Mouse (Mus musculus): ENCODE measurements around the gene Nrtn. TPM values are rescaled to one million over a fixed set of nuclear protein-coding genes. Genes with fewer than 3 reads are reported as not detected.
A peak's percentile ranks its signal among the peaks of the same experiment; 100 is the strongest.

Nrtn gene
- polyA plus RNA-seq, 1 experiment from 2014 or later, result 7.0 TPM

DNA sequence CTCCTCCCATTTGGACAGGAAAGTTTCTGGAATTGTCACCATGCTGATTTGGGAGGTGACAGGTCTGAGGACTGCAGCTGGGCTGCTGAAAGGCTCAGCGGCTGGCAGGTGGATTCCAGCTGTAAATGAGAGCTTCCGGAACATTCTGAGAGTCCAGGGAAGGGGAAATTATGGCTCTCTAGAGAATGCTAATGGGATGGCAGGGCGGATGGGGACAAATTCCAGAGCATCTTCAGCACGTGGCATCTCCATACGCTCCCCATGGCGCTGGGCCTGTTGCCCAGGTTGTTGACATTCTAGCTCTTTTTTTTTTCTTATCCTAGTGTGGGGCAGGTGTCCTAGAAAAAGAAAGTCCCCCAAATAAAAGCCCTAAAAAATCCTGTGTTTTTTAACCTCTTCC is 28.2 kb downstream of the Nrtn start:
- Histone ChIP-seq H3K36me3 (ENCODE audit: control insufficient read depth, insufficient read depth, low read length) (no peaks in the 10 kb centered on the region; the same call in 1 of the 2 replicates), H3K9ac (ENCODE audit: low read depth, low read length) (no peak overlapping the region), H3K4me1 (ENCODE audit: control insufficient read depth, insufficient read depth, low read length) (peaks cover 19% of the 10 kb centered on the region), H3K27ac (ENCODE audit: low read length) (no peak overlapping the region), H3K27me3 (replicated peaks; ENCODE audit: control insufficient read depth, insufficient read depth, low read length) (no peaks in the 10 kb centered on the region), H3K9me3 (ENCODE audit: control insufficient read depth, low read length) (no peaks in the 10 kb centered on the region), H3K4me3 (ENCODE audit: low read length) (no peak overlapping the region), H3K4me2 (ENCODE audit: low read depth, low read length) (no peak overlapping the region)
- WGBS, result 52% methylated on average over 6 of the region's 6 CpGs
- no peak for ATAC-seq

DNA sequence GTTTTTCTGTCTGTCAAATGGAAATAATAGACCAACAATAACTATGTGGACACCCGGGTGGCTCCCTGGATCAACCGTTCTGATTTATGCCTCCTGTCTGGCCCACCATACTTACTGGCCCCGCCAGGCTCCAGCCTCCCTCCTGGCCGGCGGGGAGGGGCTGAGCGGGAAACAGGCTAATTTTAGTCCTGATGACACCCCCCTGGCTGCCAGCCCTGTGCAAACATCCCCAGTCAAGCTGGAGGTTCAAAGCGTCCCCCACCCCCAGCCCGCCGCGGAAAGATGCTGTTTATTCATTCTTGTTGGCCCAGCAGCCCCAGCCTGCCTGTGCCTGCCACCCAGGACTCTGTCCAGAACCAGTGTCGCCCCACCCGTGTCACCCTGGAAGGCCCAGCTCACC is 29.2 kb downstream of the Nrtn start:
- Histone ChIP-seq H3K27ac (ENCODE audit: low read length) (peak overlapping the region; percentile 41), H3K4me2 (ENCODE audit: low read depth, low read length) (peak overlapping the region; percentile 39), H3K4me3 (ENCODE audit: low read length) (no peak overlapping the region), H3K4me1 (ENCODE audit: control insufficient read depth, insufficient read depth, low read length) (peaks cover 23% of the 10 kb centered on the region), H3K36me3 (ENCODE audit: control insufficient read depth, insufficient read depth, low read length) (peaks cover 9% of the 10 kb centered on the region), H3K9ac (ENCODE audit: low read depth, low read length) (peak overlapping the region; percentile 29; the same call in 1 of the 2 replicates), H3K27me3 (replicated peaks; ENCODE audit: control insufficient read depth, insufficient read depth, low read length) (no peaks in the 10 kb centered on the region), H3K9me3 (ENCODE audit: control insufficient read depth, low read length) (no peaks in the 10 kb centered on the region)
- WGBS, result 15% methylated on average over 12 of the region's 12 CpGs
- ATAC-seq, result peak; percentile 31

DNA sequence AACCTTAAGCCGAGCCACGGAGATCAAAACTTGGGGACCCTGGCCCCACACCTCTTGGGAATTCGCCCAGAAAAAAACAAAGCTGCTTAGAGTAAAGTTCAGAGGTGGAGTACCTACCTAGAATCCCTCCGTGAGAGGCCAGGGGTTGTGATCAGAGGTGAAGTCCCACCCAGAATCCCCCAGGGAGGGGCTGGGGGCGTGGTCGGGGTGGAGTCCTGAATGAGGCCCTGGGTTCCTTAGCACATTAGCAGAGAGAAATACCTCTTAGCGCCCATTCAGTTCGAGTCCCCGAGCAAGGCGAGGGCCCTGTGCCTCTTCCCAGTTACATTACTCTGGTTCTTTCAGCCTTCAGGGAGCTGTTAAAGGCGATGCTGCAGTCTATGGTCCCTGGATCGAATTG is 29.7 kb downstream of the Nrtn start:
- ATAC-seq, result peak; percentile 76
- Histone ChIP-seq H3K9me3 (ENCODE audit: control insufficient read depth, low read length) (no peaks in the 10 kb centered on the region), H3K27ac (ENCODE audit: low read length) (peak overlapping the region; percentile 46; the same call in 1 of the 2 replicates), H3K4me1 (ENCODE audit: control insufficient read depth, insufficient read depth, low read length) (peaks cover 25% of the 10 kb centered on the region), H3K4me3 (ENCODE audit: low read length) (no peak overlapping the region), H3K27me3 (replicated peaks; ENCODE audit: control insufficient read depth, insufficient read depth, low read length) (no peaks in the 10 kb centered on the region), H3K4me2 (ENCODE audit: low read depth, low read length) (peak overlapping the region; percentile 39), H3K9ac (ENCODE audit: low read depth, low read length) (peak overlapping the region; percentile 29; the same call in 1 of the 2 replicates), H3K36me3 (ENCODE audit: control insufficient read depth, insufficient read depth, low read length) (peaks cover 12% of the 10 kb centered on the region)
- 8% methylated on average over 12 of the region's 12 CpGs for WGBS

DNA sequence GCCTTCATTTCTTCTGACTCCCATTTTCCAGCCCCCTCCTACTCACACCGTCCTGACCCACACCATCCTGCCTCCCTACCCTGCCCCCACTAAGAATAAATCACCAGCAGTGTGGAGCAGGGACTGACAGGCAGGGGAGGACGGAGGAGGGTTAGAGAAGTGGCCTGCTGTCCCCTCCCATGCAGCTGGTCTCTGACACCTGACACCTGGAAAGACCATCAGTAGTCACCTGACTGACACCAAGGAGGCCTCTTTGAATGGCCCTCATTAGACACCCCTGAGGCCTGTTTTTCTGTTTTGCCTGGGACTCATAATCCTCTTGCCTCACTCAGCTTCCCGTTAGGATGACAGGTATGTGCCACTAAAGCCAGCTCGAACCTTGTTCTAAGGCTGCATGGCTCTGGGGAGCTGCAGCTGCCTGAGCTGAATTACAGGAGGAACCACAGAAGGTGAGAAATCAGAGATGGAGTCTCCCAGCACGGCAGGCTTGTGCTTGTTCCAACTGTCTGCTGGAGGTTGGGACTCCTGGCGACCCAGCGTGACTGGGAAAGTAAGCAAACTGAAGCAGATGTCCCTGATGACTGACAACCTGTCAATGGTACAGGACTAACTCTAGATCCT is 30.2 kb downstream of the Nrtn start:
- H3K9ac ChIP-seq (ENCODE audit: low read depth, low read length), result no peak overlapping the region
- no peaks in the 10 kb centered on the region for H3K9me3 ChIP-seq (ENCODE audit: control insufficient read depth, low read length)
- H3K27ac ChIP-seq (ENCODE audit: low read length), result no peak overlapping the region
- no peaks in the 10 kb centered on the region for H3K27me3 ChIP-seq (replicated peaks; ENCODE audit: control insufficient read depth, insufficient read depth, low read length)
- 13% methylated on average over 7 of the region's 7 CpGs for WGBS
- peaks cover 13% of the 10 kb centered on the region for H3K36me3 ChIP-seq (ENCODE audit: control insufficient read depth, insufficient read depth, low read length)
- peak overlapping the region; percentile 39 for H3K4me2 ChIP-seq (ENCODE audit: low read depth, low read length)
- peaks cover 28% of the 10 kb centered on the region for H3K4me1 ChIP-seq (ENCODE audit: control insufficient read depth, insufficient read depth, low read length)
- ATAC-seq, result peak; percentile 27
- H3K4me3 ChIP-seq (ENCODE audit: low read length), result no peak overlapping the region

DNA sequence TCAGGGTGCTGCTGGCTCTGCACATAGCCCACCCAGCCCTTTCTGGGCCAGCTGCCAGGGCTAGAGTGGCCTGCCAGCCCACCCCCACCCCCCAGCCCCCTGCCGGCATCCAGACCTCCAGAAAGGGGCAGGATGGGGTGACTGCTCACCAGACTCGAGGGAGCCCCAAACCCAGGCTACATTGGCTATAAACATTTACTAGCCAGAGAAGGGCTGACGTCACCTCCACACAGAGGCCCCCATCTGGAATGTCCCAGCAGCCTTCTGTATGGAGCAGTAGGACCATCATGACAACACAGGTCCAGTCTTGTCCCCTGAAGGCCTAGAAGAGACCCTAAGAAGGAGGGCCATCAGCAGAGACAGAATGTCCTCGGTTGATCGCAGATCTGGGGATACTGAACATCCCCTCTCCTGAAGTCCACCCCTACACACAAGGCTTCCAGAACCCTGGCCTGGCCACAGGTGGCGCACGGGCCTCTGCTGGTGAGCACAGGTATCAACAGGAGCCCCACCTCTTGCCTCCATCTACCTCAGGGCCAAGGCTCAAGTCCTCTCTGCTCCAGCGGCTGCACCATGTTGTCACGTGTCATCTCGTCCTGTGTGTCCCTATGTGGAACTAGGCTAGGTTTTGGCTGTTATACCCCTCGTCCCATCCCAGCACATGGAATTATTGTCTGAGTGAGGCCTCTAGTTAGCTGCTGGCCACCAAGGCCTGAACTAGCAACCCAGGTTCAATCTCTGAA is 33.7 kb downstream of the Nrtn start:
- Histone ChIP-seq H3K27me3 (replicated peaks; ENCODE audit: control insufficient read depth, insufficient read depth, low read length) (no peaks in the 10 kb centered on the region), H3K4me1 (ENCODE audit: control insufficient read depth, insufficient read depth, low read length) (peaks cover 34% of the 10 kb centered on the region), H3K9ac (ENCODE audit: low read depth, low read length) (0 out of 2 replicates have a peak overlapping the region, but pooled peaks have one; percentile 4), H3K4me2 (ENCODE audit: low read depth, low read length) (no peak overlapping the region), H3K27ac (ENCODE audit: low read length) (no peak overlapping the region), H3K4me3 (ENCODE audit: low read length) (no peak overlapping the region), H3K9me3 (ENCODE audit: control insufficient read depth, low read length) (no peaks in the 10 kb centered on the region), H3K36me3 (ENCODE audit: control insufficient read depth, insufficient read depth, low read length) (peaks cover 20% of the 10 kb centered on the region)
- WGBS, result 76% methylated on average over 11 of the region's 11 CpGs
- no peak for ATAC-seq

DNA sequence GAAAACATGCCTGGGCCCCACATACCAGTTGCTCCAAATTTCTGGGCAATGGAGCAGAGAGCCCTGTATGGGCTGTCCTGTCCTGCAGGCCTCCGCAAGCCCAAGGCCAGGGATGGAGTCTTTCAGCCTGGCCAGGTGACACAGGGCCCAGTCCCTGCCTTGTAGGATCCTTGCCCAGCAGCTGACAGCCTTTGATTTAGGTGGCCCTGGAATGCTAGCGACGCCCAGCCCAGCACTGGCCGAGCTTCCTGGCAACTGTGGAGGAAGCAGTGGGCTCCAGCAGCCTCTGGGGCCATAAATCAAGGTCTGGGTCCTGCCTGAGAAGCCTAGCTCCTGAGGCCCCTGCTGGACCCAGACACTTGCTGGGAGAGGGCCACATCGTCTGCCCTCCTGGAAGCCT is 34.9 kb downstream of the Nrtn start:
- H3K9ac ChIP-seq (ENCODE audit: low read depth, low read length), result no peak overlapping the region
- H3K4me3 ChIP-seq (ENCODE audit: low read length), result no peak overlapping the region
- no peaks in the 10 kb centered on the region for H3K9me3 ChIP-seq (ENCODE audit: control insufficient read depth, low read length)
- no peak for ATAC-seq
- peaks cover 20% of the 10 kb centered on the region for H3K36me3 ChIP-seq (ENCODE audit: control insufficient read depth, insufficient read depth, low read length)
- no peak overlapping the region for H3K4me2 ChIP-seq (ENCODE audit: low read depth, low read length)
- 44% methylated on average over 5 of the region's 5 CpGs for WGBS
- no peaks in the 10 kb centered on the region for H3K27me3 ChIP-seq (replicated peaks; ENCODE audit: control insufficient read depth, insufficient read depth, low read length)
- peaks cover 24% of the 10 kb centered on the region for H3K4me1 ChIP-seq (ENCODE audit: control insufficient read depth, insufficient read depth, low read length)
- H3K27ac ChIP-seq (ENCODE audit: low read length), result no peak overlapping the region

DNA sequence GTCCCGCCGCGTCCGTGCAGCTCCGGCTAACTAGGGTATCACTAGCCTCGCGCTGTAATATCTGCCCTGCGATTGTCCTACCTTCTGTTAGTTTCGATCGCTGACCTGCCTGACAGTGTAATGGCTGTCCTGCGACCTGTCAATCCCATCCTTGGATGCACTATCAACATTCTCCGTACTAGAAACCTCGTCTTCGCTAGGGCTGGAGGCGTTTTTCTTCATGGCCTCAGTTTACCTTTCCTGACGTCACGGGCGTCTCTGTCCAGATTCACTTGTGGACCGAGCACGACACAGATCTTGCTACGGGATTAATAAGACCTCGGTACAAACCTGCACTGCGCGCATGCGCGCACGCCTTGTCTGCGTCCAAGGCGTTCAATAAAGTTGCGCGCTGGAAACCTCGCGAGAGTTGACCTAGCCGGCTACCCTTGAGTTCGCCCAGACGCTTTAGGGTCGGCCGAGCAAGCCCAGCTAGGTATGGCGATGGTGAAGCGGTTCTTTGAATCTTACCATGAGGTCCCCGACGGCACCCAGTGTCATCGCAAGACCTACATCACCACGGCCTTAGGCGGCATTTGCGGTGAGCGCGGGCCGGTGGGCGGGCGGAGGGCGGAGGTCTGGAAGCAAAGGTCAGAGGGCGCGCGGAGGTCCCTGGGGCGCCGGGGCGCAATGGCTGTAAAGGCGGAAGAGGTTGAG is 39.8 kb downstream of the Nrtn start, which contains the start of the genes Ndufa11 and Vmac:
Gene Ndufa11, plus strand, starts transcription at position 405 of the 696 bp plus-strand sequence.
Gene Vmac, minus strand, starts transcription at position 660 of the 696 bp plus-strand sequence.
- no peaks in the 10 kb centered on the region for H3K9me3 ChIP-seq (ENCODE audit: control insufficient read depth, low read length)
- H3K27ac ChIP-seq (ENCODE audit: low read length), result peak within 1 kb of the TSS; percentile 77
- no peaks in the 10 kb centered on the region for H3K27me3 ChIP-seq (replicated peaks; ENCODE audit: control insufficient read depth, insufficient read depth, low read length)
- WGBS, result 0% methylated on average over 59 of the region's 59 CpGs
- peak within 1 kb of the TSS; percentile 74 for H3K4me3 ChIP-seq (ENCODE audit: low read length)
- peaks cover 22% of the 10 kb centered on the region for H3K4me1 ChIP-seq (ENCODE audit: control insufficient read depth, insufficient read depth, low read length)
- peak within 1 kb of the TSS; percentile 88 for H3K9ac ChIP-seq (ENCODE audit: low read depth, low read length)
- H3K36me3 ChIP-seq (ENCODE audit: control insufficient read depth, insufficient read depth, low read length), result 0 out of 2 replicates have a peak, but pooled peaks cover 7% of the 10 kb centered on the region
- ATAC-seq, result peak; percentile 73
- peak within 1 kb of the TSS; percentile 80 for H3K4me2 ChIP-seq (ENCODE audit: low read depth, low read length)

DNA sequence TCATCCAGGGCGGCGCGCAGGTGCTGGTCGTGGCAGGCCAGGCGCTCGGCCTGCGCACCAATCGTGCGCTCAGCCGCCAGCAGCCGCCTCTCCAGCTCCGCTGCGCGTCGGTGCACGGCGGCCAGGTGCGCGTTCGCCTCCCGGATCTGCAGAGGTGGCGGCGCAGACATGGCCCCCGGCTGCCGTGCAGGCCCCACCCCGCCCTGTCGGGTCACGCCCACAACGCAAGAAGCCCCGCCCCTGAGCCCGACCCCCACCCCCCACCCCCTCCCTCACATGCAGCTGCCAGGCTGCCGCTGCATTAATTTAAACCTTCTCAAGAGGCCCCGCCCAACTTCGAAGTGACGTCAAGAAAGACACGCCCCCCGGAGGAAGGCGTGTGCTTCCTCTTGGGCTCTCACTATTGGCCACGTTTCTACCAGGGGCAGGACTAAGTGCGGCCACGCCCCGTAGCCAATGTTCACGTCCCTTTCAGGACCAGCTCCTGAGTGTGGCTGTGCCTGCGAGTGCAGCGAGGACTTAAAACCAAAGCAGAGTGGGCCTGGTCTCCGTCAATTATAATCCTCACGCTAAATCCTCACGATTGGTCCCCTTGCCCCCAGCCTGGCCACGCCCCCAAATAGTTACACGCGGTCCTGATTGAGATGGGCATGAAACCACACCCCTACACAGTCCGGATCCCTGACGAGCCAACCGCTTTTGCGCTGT is 40.5 kb downstream of the Nrtn start:
- H3K27ac ChIP-seq (ENCODE audit: low read length), result peak overlapping the region; percentile 77
- WGBS, result under 1% methylated on average over 54 of the region's 55 CpGs
- H3K9ac ChIP-seq (ENCODE audit: low read depth, low read length), result peak overlapping the region; percentile 88
- peak overlapping the region; percentile 80 for H3K4me2 ChIP-seq (ENCODE audit: low read depth, low read length)
- peak overlapping the region; percentile 74 for H3K4me3 ChIP-seq (ENCODE audit: low read length)
- ATAC-seq, result peak; percentile 92
- H3K36me3 ChIP-seq (ENCODE audit: control insufficient read depth, insufficient read depth, low read length), result 0 out of 2 replicates have a peak, but pooled peaks cover 4% of the 10 kb centered on the region
- peaks cover 20% of the 10 kb centered on the region for H3K4me1 ChIP-seq (ENCODE audit: control insufficient read depth, insufficient read depth, low read length)
- H3K9me3 ChIP-seq (ENCODE audit: control insufficient read depth, low read length), result no peaks in the 10 kb centered on the region
- no peaks in the 10 kb centered on the region for H3K27me3 ChIP-seq (replicated peaks; ENCODE audit: control insufficient read depth, insufficient read depth, low read length)
